ENCODE assay signal across 8 mouse cellular contexts in genomic region chr6:83136291-83136880, GRCm38 (mm10). TPM values are rescaled to one million over a fixed set of nuclear protein-coding genes. Genes with fewer than 3 reads are reported as not detected.
DNase-seq lines count a peak whose midpoint lies in the region; ATAC-seq and TF ChIP-seq lines count a peak whose summit lies in the region.

No protein-coding gene starts in this region.

- 19% methylated on average over 5 of the region's 5 CpGs for WGBS in liver, adult 2 months
- WGBS in embryonic facial prominence, embryonic 12.5 days, result 11% methylated on average over 5 of the region's 5 CpGs
- WGBS in intestine, embryonic 14.5 days, result 21% methylated on average over 5 of the region's 5 CpGs
- WGBS in neural tube, embryonic 12.5 days, result 15% methylated on average over 5 of the region's 5 CpGs

- peak overlapping the region; percentile 79 for H3K4me3 ChIP-seq in liver, adult 2 months (ENCODE audit: insufficient read depth, low read depth, low read length)
- H3K4me3 ChIP-seq in embryonic facial prominence, embryonic 12.5 days, result peak overlapping the region; percentile 51
- peak overlapping the region; percentile 64 for H3K4me3 ChIP-seq in intestine, embryonic 14.5 days (ENCODE audit: low read depth, low read length)
- H3K4me3 ChIP-seq in neural tube, embryonic 12.5 days, result peak overlapping the region; percentile 45

- no peak for TF ChIP-seq POLR2A in liver, adult 2 months (IDR thresholded peaks at IDR 0.05; ENCODE audit: extremely low read depth, insufficient read depth, low read length)

- H3K27ac ChIP-seq in liver, adult 2 months (replicated peaks; ENCODE audit: insufficient read depth, low read depth, low read length), result peak overlapping the region; percentile 89
- H3K27ac ChIP-seq in embryonic facial prominence, embryonic 12.5 days, result peak overlapping the region; percentile 100
- H3K27ac ChIP-seq in intestine, embryonic 14.5 days (ENCODE audit: low read depth), result peak overlapping the region; percentile 100
- H3K27ac ChIP-seq in neural tube, embryonic 12.5 days, result peak overlapping the region; percentile 92

- peak overlapping the region; percentile 70 for H3K4me2 ChIP-seq in embryonic facial prominence, embryonic 12.5 days (replicated peaks)
- peak overlapping the region; percentile 80 for H3K4me2 ChIP-seq in intestine, embryonic 14.5 days (ENCODE audit: low read length)
- peak overlapping the region; percentile 69 for H3K4me2 ChIP-seq in neural tube, embryonic 12.5 days (replicated peaks)

- ATAC-seq in embryonic facial prominence, embryonic 12.5 days (ENCODE audit: insufficient number of reproducible peaks, insufficient read depth, low FRiP score, low TSS enrichment), result no peak
- 0 out of 2 replicates have a peak, but pooled peaks have one; percentile 1 for ATAC-seq in intestine, embryonic 14.5 days (replicated peaks; ENCODE audit: low FRiP score, low TSS enrichment, low read depth)
- ATAC-seq in neural tube, embryonic 12.5 days (ENCODE audit: low FRiP score, low read depth), result no peak

- peaks cover 23% of the 10 kb centered on the region for H3K4me1 ChIP-seq in liver, adult 2 months (ENCODE audit: control insufficient read depth, insufficient read depth, low read length)
- H3K4me1 ChIP-seq in embryonic facial prominence, embryonic 12.5 days, result peaks cover 40% of the 10 kb centered on the region
- peaks cover 32% of the 10 kb centered on the region for H3K4me1 ChIP-seq in intestine, embryonic 14.5 days (replicated peaks; ENCODE audit: control insufficient read depth, insufficient read depth, low read length)
- H3K4me1 ChIP-seq in neural tube, embryonic 12.5 days, result peaks cover 40% of the 10 kb centered on the region

- no peak for TF ChIP-seq CTCF in liver, adult 2 months (IDR thresholded peaks at IDR 0.05; ENCODE audit: low read depth, low read length)

- H3K27me3 ChIP-seq in liver, adult 2 months (ENCODE audit: control insufficient read depth, insufficient read depth, low read length), result no peaks in the 10 kb centered on the region
- no peaks in the 10 kb centered on the region for H3K27me3 ChIP-seq in embryonic facial prominence, embryonic 12.5 days
- no peaks in the 10 kb centered on the region for H3K27me3 ChIP-seq in intestine, embryonic 14.5 days (replicated peaks; ENCODE audit: control insufficient read depth, insufficient read depth, low read length)
- peaks cover 10% of the 10 kb centered on the region; the same call in 1 of the 2 replicates for H3K27me3 ChIP-seq in neural tube, embryonic 12.5 days (replicated peaks)

- peak overlapping the region; percentile 86 for H3K9ac ChIP-seq in liver, adult 2 months (ENCODE audit: low read depth, low read length)
- H3K9ac ChIP-seq in embryonic facial prominence, embryonic 12.5 days, result peak overlapping the region; percentile 83
- peak overlapping the region; percentile 93 for H3K9ac ChIP-seq in intestine, embryonic 14.5 days (ENCODE audit: low read length)
- H3K9ac ChIP-seq in neural tube, embryonic 12.5 days, result peak overlapping the region; percentile 83; the same call in 1 of the 2 replicates

- DNase-seq in liver, adult 2 months (ENCODE audit: extremely low read depth, low read depth, low spot score), result no peak
- DNase-seq in liver, result no peak
- DNase-seq in intestine, embryonic 14.5 days (ENCODE audit: low spot score), result no peak
- no peak for DNase-seq in layer of hippocampus, adult 8-10 months (ENCODE audit: low spot score in 2 of 2)
- no peak for DNase-seq in layer of hippocampus, postnatal 14 days (ENCODE audit: low spot score in 2 of 2)
- no peak for DNase-seq in spleen, postnatal 4 days (ENCODE audit: low spot score in 2 of 2)

- H3K9me3 ChIP-seq in embryonic facial prominence, embryonic 12.5 days, result no peaks in the 10 kb centered on the region
- no peaks in the 10 kb centered on the region for H3K9me3 ChIP-seq in intestine, embryonic 14.5 days (ENCODE audit: control insufficient read depth, low read length)
- H3K9me3 ChIP-seq in neural tube, embryonic 12.5 days, result no peaks in the 10 kb centered on the region

- peaks cover 2% of the 10 kb centered on the region; the same call in 1 of the 2 replicates for H3K79me2 ChIP-seq in liver, adult 2 months (ENCODE audit: control insufficient read depth, insufficient read depth, low read length)

- H3K36me3 ChIP-seq in liver, adult 2 months (ENCODE audit: control insufficient read depth, insufficient read depth, low read length), result no peaks in the 10 kb centered on the region
- no peaks in the 10 kb centered on the region for H3K36me3 ChIP-seq in embryonic facial prominence, embryonic 12.5 days
- H3K36me3 ChIP-seq in intestine, embryonic 14.5 days (ENCODE audit: control insufficient read depth, insufficient read depth, low read length), result no peaks in the 10 kb centered on the region
- H3K36me3 ChIP-seq in neural tube, embryonic 12.5 days, result no peaks in the 10 kb centered on the region

RNA-seq across cellular contexts. Expression of gene Rtkn, which starts 1.1 kb away (rescaled TPM):
- 4.7 and 6.9 TPM in 2 replicates for total RNA-seq in liver, adult 2 months (2014; rRNA removed)
- 12.2 and 17.4 TPM in 2 replicates for polyA plus RNA-seq in liver, adult 2 months (2012; rRNA removed)
- polyA plus RNA-seq in embryonic facial prominence, embryonic 12.5 days (2016; fragmentation: Nextera tagmentation; extraction: Ambion mirVana), result 51.3 and 54.6 TPM in 2 replicates
- polyA plus RNA-seq in intestine, embryonic 14.5 days (2014; fragmentation: Nextera tagmentation; extraction: Ambion mirVana), result 16.9 and 17.6 TPM in 2 replicates
- polyA plus RNA-seq in neural tube, embryonic 12.5 days (2016; fragmentation: Nextera tagmentation; extraction: Ambion mirVana), result 33.7 and 38.0 TPM in 2 replicates
- total RNA-seq in layer of hippocampus, adult 8-10 months (2022), result 10 to 100 TPM; 75.6 to 85.0 (median 80.3) TPM
- total RNA-seq in layer of hippocampus, postnatal 14 days (2021), result 10 to 100 TPM; 61.2 to 65.1 TPM

RNA-seq across cellular contexts. Expression of gene Ino80b, which starts 11.2 kb away (rescaled TPM):
- 9.5 and 10.3 TPM in 2 replicates for total RNA-seq in liver, adult 2 months (2014; rRNA removed)
- 23.8 and 26.5 TPM in 2 replicates for polyA plus RNA-seq in liver, adult 2 months (2012; rRNA removed)
- polyA plus RNA-seq in embryonic facial prominence, embryonic 12.5 days (2016; fragmentation: Nextera tagmentation; extraction: Ambion mirVana), result 17.9 and 21.4 TPM in 2 replicates
- polyA plus RNA-seq in intestine, embryonic 14.5 days (2014; fragmentation: Nextera tagmentation; extraction: Ambion mirVana), result 13.4 and 13.8 TPM in 2 replicates
- 17.6 and 18.7 TPM in 2 replicates for polyA plus RNA-seq in neural tube, embryonic 12.5 days (2016; fragmentation: Nextera tagmentation; extraction: Ambion mirVana)
- total RNA-seq in layer of hippocampus, adult 8-10 months (2022), result 10 to 100 TPM; 20.6 to 29.8 (median 26.7) TPM
- 10 to 100 TPM; 24.1 TPM for total RNA-seq in layer of hippocampus, postnatal 14 days (2021)

RNA-seq across cellular contexts. Expression of gene Wbp1, which starts 15.0 kb away (rescaled TPM):
- total RNA-seq in liver, adult 2 months (2014; rRNA removed), result 39.5 and 48.3 TPM in 2 replicates
- 85.1 and 112 TPM in 2 replicates for polyA plus RNA-seq in liver, adult 2 months (2012; rRNA removed)
- 193 and 204 TPM in 2 replicates for polyA plus RNA-seq in embryonic facial prominence, embryonic 12.5 days (2016; fragmentation: Nextera tagmentation; extraction: Ambion mirVana)
- 83.8 and 91.2 TPM in 2 replicates for polyA plus RNA-seq in intestine, embryonic 14.5 days (2014; fragmentation: Nextera tagmentation; extraction: Ambion mirVana)
- 233 and 254 TPM in 2 replicates for polyA plus RNA-seq in neural tube, embryonic 12.5 days (2016; fragmentation: Nextera tagmentation; extraction: Ambion mirVana)
- 10 to 100 TPM; 47.2 to 57.7 (median 52.1) TPM for total RNA-seq in layer of hippocampus, adult 8-10 months (2022)
- total RNA-seq in layer of hippocampus, postnatal 14 days (2021), result 10 to 100 TPM; 66.7 to 72.6 TPM

RNA-seq across cellular contexts. Expression of gene Wdr54, which starts 19.8 kb away (rescaled TPM):
- total RNA-seq in liver, adult 2 months (2014; rRNA removed), result 0.13 and 0.28 TPM in 2 replicates
- polyA plus RNA-seq in liver, adult 2 months (2012; rRNA removed), result 1.7 and 2.4 TPM in 2 replicates
- 10.0 and 11.3 TPM in 2 replicates for polyA plus RNA-seq in embryonic facial prominence, embryonic 12.5 days (2016; fragmentation: Nextera tagmentation; extraction: Ambion mirVana)
- polyA plus RNA-seq in intestine, embryonic 14.5 days (2014; fragmentation: Nextera tagmentation; extraction: Ambion mirVana), result 4.3 and 6.4 TPM in 2 replicates
- polyA plus RNA-seq in neural tube, embryonic 12.5 days (2016; fragmentation: Nextera tagmentation; extraction: Ambion mirVana), result 11.5 and 13.5 TPM in 2 replicates
- total RNA-seq in layer of hippocampus, adult 8-10 months (2022), result 10 to 100 TPM; 23.4 to 27.5 (median 26.9) TPM
- 10 to 100 TPM; 24.4 to 26.0 TPM for total RNA-seq in layer of hippocampus, postnatal 14 days (2021)

RNA-seq across cellular contexts. Expression of gene 1700003E16Rik, which starts 19.8 kb away (rescaled TPM):
- total RNA-seq in liver, adult 2 months (2014; rRNA removed), result 0.09 and 0.13 TPM in 2 replicates
- 0.22 and 0.29 TPM in 2 replicates for polyA plus RNA-seq in liver, adult 2 months (2012; rRNA removed)
- 2.8 and 2.9 TPM in 2 replicates for polyA plus RNA-seq in embryonic facial prominence, embryonic 12.5 days (2016; fragmentation: Nextera tagmentation; extraction: Ambion mirVana)
- 0.47 and 0.83 TPM in 2 replicates for polyA plus RNA-seq in intestine, embryonic 14.5 days (2014; fragmentation: Nextera tagmentation; extraction: Ambion mirVana)
- polyA plus RNA-seq in neural tube, embryonic 12.5 days (2016; fragmentation: Nextera tagmentation; extraction: Ambion mirVana), result 2.6 TPM in 2 replicates
- 10 to 100 TPM; 21.2 to 23.8 (median 22.7) TPM for total RNA-seq in layer of hippocampus, adult 8-10 months (2022)
- 10 to 100 TPM; 20.4 to 21.1 TPM for total RNA-seq in layer of hippocampus, postnatal 14 days (2021)
